Mouse (Mus musculus) brain, adult 10 weeks (tissue): Measurements from ENCODE around the gene Fbxo39. TPM values are rescaled to one million over a fixed set of nuclear protein-coding genes. Genes with fewer than 3 reads are reported as not detected.

ENCODE experiments used
- polyA plus RNA-seq: library from polyadenylated mRNA; stranded (reverse); fragments of 350-450 nt; fragmentation: Illumina TruSeq; extraction: RNeasy Lipid Tissue Mini Kit (QIAGEN cat#74804); gene quantifications from one replicate; pipeline ENCODE4 v1.2.3, GENCODE M21; 2015; ENCODE audit warnings: low read depth, low replicate concordance

Gene Fbxo39
- not detected for polyA plus RNA-seq

GRCm38 (mm10) chr11:72314151-72314895, at the start of gene Fbxo39:
TSS of gene Fbxo39 (plus strand) at chr11:72314444.

GRCm38 (mm10) chr11:72266960-72267560, 47.2 kb upstream of the Fbxo39 start, which contains the start of gene Slc13a5:
TSS of gene Slc13a5 (minus strand) at chr11:72267222.

GRCm38 (mm10) chr11:72301334-72301733, 12.9 kb upstream of the Fbxo39 start, which contains the start of gene Xaf1:
TSS of gene Xaf1 (plus strand) at chr11:72301629.

GRCm38 (mm10) chr11:72362347-72362741, 48.1 kb downstream of the Fbxo39 start, which contains the start of gene Tekt1:
TSS of gene Tekt1 (minus strand) at chr11:72362442.

Other genes starting within 250 kb of the Fbxo39 start
- 35.2 TPM for gene Pitpnm3, start 178.7 kb upstream of the Fbxo39 start, polyA plus RNA-seq
- 5.2 TPM for gene Gm43951, start 107.6 kb upstream of the Fbxo39 start, polyA plus RNA-seq
- 15.1 TPM for gene 4933427D14Rik, start 107.0 kb upstream of the Fbxo39 start, polyA plus RNA-seq
- 74.5 TPM for gene Txndc17, start 106.9 kb upstream of the Fbxo39 start, polyA plus RNA-seq
- 31.6 TPM for gene Med31, start 98.9 kb upstream of the Fbxo39 start, polyA plus RNA-seq
- 9.1 TPM for gene Slc13a5, start 47.2 kb upstream of the Fbxo39 start, polyA plus RNA-seq
- gene Xaf1, start 12.8 kb upstream of the Fbxo39 start, polyA plus RNA-seq: 15.3 TPM
- 5.1 TPM for gene Tekt1, start 48.0 kb downstream of the Fbxo39 start, polyA plus RNA-seq
- gene Smtnl2, start 97.3 kb downstream of the Fbxo39 start, polyA plus RNA-seq: 0.65 TPM
- not detected for gene Ggt6, start 121.1 kb downstream of the Fbxo39 start, polyA plus RNA-seq
- gene Mybbp1a, start 126.9 kb downstream of the Fbxo39 start, polyA plus RNA-seq: 35.8 TPM
- gene Spns2, start 175.5 kb downstream of the Fbxo39 start, polyA plus RNA-seq: 48.4 TPM
- 0.33 TPM for gene Spns3, start 236.1 kb downstream of the Fbxo39 start, polyA plus RNA-seq